Mouse (Mus musculus) liver, adult 2 months (tissue): Measurements from ENCODE around the gene Spon2.

Source experiments
- CTCF ChIP-seq: fragments of 200-500 bp; IDR thresholded peaks from 2 replicates; pipeline ENCODE4 v1.5.1; 2011; ENCODE audit warnings: low read depth, low read length, control low read depth
- POLR2A ChIP-seq: fragments of 200-500 bp; IDR thresholded peaks from 2 replicates; pipeline ENCODE4 v1.6.1; 2011; ENCODE audit warnings: low read length, control low read depth; ENCODE audit not compliant: insufficient read depth; ENCODE audit errors: extremely low read depth

DNA sequence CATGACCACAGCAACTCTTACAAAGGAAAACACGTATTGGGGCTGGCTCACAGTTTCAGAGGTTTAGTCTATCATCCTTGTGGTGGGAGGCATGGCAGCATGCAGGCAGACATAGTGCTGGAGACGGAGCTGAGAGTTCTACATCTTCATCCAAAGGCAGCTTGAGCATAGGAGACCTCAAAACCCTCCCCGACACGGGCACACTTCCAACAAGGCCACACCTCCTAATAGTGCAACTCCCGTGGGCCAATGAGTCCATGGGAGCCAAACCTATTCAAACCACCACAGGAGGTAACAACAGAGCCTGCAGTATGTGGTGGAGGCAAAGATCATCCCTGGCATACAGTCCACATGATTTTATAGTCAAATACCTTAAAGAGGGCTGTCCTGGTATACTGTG is 7.0 kb downstream of the Spon2 start:
- TF ChIP-seq CTCF = no peak
- TF ChIP-seq POLR2A = no peak
